ENCODE assay signal across 15 mouse cellular contexts in genomic region chr6:91278302-91278701, GRCm38 (mm10).
DNase-seq lines count a peak whose midpoint lies in the region; ATAC-seq and TF ChIP-seq lines count a peak whose summit lies in the region.
"Had no signal": no experiment of that assay in that cellular context is flagged by ENCODE, and none has a peak within 500 bp of the region (broad histone marks: within the 10 kb centered on the region; RNA-seq: fewer than 3 reads in every experiment).

No protein-coding gene starts in this region.

- H3K27me3 ChIP-seq in hindbrain, embryonic 10.5 days (ENCODE audit: insufficient read depth, poor library complexity, severe bottlenecking), result peaks cover 35% of the 10 kb centered on the region
- H3K27me3 ChIP-seq in hindbrain, embryonic 12.5 days, result peaks cover 20% of the 10 kb centered on the region
- no peaks in the 10 kb centered on the region for H3K27me3 ChIP-seq in MEL (ENCODE audit: control insufficient read depth in 1 of 2, insufficient read depth in 2 of 2, low read length in 2 of 2)

- WGBS in hindbrain, embryonic 10.5 days, result 30% methylated on average over 1 of the region's 1 CpGs
- 17% methylated on average over 1 of the region's 1 CpGs for WGBS in hindbrain, embryonic 12.5 days
- WGBS in lung, adult 2 months, result 56% methylated on average over 1 of the region's 1 CpGs

- H3K27ac ChIP-seq in hindbrain, embryonic 10.5 days, result peak overlapping the region; percentile 59; the same call in 1 of the 2 replicates
- no peak overlapping the region for H3K27ac ChIP-seq in hindbrain, embryonic 12.5 days
- H3K27ac ChIP-seq in MEL (ENCODE audit: control insufficient read depth, low read depth, low read length), result no peak overlapping the region
- H3K27ac ChIP-seq: embryonic facial prominence, embryonic 15.5 days; heart, embryonic 13.5 days; hindbrain, embryonic 14.5 days; intestine, embryonic 15.5 days had no signal

- no peaks in the 10 kb centered on the region for H3K9me3 ChIP-seq in hindbrain, embryonic 10.5 days
- no peaks in the 10 kb centered on the region for H3K9me3 ChIP-seq in hindbrain, embryonic 12.5 days (replicated peaks)
- H3K9me3 ChIP-seq in MEL (replicated peaks; ENCODE audit: insufficient read depth, low read length), result no peaks in the 10 kb centered on the region
- H3K9me3 ChIP-seq: embryonic facial prominence, embryonic 15.5 days; G1E; heart, embryonic 13.5 days; intestine, embryonic 15.5 days had no signal

- H3K9ac ChIP-seq in hindbrain, embryonic 12.5 days, result no peak overlapping the region
- H3K9ac ChIP-seq in MEL (ENCODE audit: control insufficient read depth, low read depth, low read length, poor library complexity, severe bottlenecking), result no peak overlapping the region
- H3K9ac ChIP-seq: embryonic facial prominence, embryonic 15.5 days; heart, embryonic 13.5 days; hindbrain, embryonic 14.5 days; intestine, embryonic 15.5 days had no signal

- peaks cover 34% of the 10 kb centered on the region for H3K4me1 ChIP-seq in hindbrain, embryonic 10.5 days (replicated peaks)
- H3K4me1 ChIP-seq in hindbrain, embryonic 12.5 days, result peaks cover 8% of the 10 kb centered on the region; the same call in 1 of the 2 replicates
- peaks cover 2 to 8% of the 10 kb centered on the region in 2 experiments; a peak in 2 of 4 replicates for H3K4me1 ChIP-seq in MEL (ENCODE audit: control insufficient read depth in 1 of 2, insufficient read depth in 2 of 2, low read length in 2 of 2)
- no peaks in the 10 kb centered on the region for H3K4me1 ChIP-seq in lung, adult 2 months (ENCODE audit: control insufficient read depth, insufficient read depth, low read length)
- H3K4me1 ChIP-seq: embryonic facial prominence, embryonic 15.5 days; heart, embryonic 13.5 days; intestine, embryonic 15.5 days had no signal

- peak in 1 of 2 experiments; percentile 26; a peak in 1 of 4 replicates for TF ChIP-seq EP300 in MEL (IDR thresholded peaks at IDR 0.05; ENCODE audit: low read depth in 1 of 2, low read length in 2 of 2)

- TF ChIP-seq CTCF in MEL (IDR thresholded peaks at IDR 0.05 in 2 of 3, conservative IDR thresholded peaks at IDR 0.05 in 1 of 3; ENCODE audit: control insufficient read depth in 1 of 3, insufficient read depth in 1 of 3, low read depth in 2 of 3, low read length in 3 of 3, poor library complexity in 1 of 3, severe bottlenecking in 1 of 3), result no peak
- no peak for TF ChIP-seq CTCF in lung, adult 2 months (IDR thresholded peaks at IDR 0.05; ENCODE audit: insufficient read depth, low read length)

- no peak for TF ChIP-seq POLR2A in MEL (IDR thresholded peaks at IDR 0.05; ENCODE audit: control insufficient read depth in 1 of 2, insufficient read depth in 1 of 2, low read depth in 1 of 2, low read length in 2 of 2, poor library complexity in 1 of 2)
- TF ChIP-seq POLR2A in lung, adult 2 months (IDR thresholded peaks at IDR 0.05; ENCODE audit: borderline replicate concordance, extremely low read depth, low read depth, low read length), result no peak

- no peaks in the 10 kb centered on the region for H3K36me3 ChIP-seq in hindbrain, embryonic 10.5 days
- no peaks in the 10 kb centered on the region for H3K36me3 ChIP-seq in hindbrain, embryonic 12.5 days
- H3K36me3 ChIP-seq in MEL (ENCODE audit: control insufficient read depth in 1 of 2, insufficient read depth in 2 of 2, low read length in 2 of 2), result no peaks in the 10 kb centered on the region; a peak in 1 of 4 replicates
- H3K36me3 ChIP-seq: G1E; intestine, embryonic 15.5 days had no signal

- no peak for TF ChIP-seq RAD21 in MEL (IDR thresholded peaks at IDR 0.05; ENCODE audit: low read depth, low read length)

- no peaks in the 10 kb centered on the region for H3K79me2 ChIP-seq in MEL (ENCODE audit: control insufficient read depth, insufficient read depth, low read length, poor library complexity)

- H3K4me3 ChIP-seq in hindbrain, embryonic 10.5 days, result no peak overlapping the region
- no peak overlapping the region for H3K4me3 ChIP-seq in hindbrain, embryonic 12.5 days
- H3K4me3 ChIP-seq in MEL (ENCODE audit: control insufficient read depth in 1 of 2, insufficient read depth in 1 of 2, low read depth in 2 of 2, low read length in 2 of 2), result no peak overlapping the region
- no peak overlapping the region for H3K4me3 ChIP-seq in lung, adult 2 months (replicated peaks; ENCODE audit: extremely low read depth, low read depth, low read length)
- H3K4me3 ChIP-seq: embryonic facial prominence, embryonic 15.5 days; erythroblast, embryonic 14.5 days; heart, embryonic 13.5 days; intestine, embryonic 15.5 days had no signal

- ATAC-seq in hindbrain, embryonic 12.5 days (ENCODE audit: low FRiP score), result no peak
- ATAC-seq: CD4-positive, CD25-positive, alpha-beta regulatory T cell, adult 4 months had no signal

- no peak for DNase-seq in hindbrain, embryonic 10.5 days (ENCODE audit: low spot score)
- DNase-seq in MEL (ENCODE audit: low read depth, low spot score), result peak; percentile 20
- DNase-seq in brain, adult 2 months (ENCODE audit: low read depth, low spot score), result peak; percentile 58
- peak; percentile 45 for DNase-seq in retina, embryonic 14.5 days (ENCODE audit: low spot score)
- DNase-seq in left cerebral cortex, adult 8-10 months (ENCODE audit: low spot score in 2 of 2), result no peak
- no peak for DNase-seq in lung, adult 2 months
- DNase-seq: heart, adult 11 months had no signal

- H3K4me2 ChIP-seq in hindbrain, embryonic 12.5 days (replicated peaks), result no peak overlapping the region
- H3K4me2 ChIP-seq: embryonic facial prominence, embryonic 15.5 days; heart, embryonic 13.5 days; hindbrain, embryonic 14.5 days; intestine, embryonic 15.5 days had no signal

TF ChIP-seq in MEL, 35 proteins besides CTCF, POLR2A, EP300 and RAD21:
- TF ChIP-seq CHD1 (IDR thresholded peaks at IDR 0.05; ENCODE audit: low read depth, low read length) (no peak), ZNF384 (IDR thresholded peaks at IDR 0.05; ENCODE audit: low read depth, low read length) (no peak), MXI1 (IDR thresholded peaks at IDR 0.05; ENCODE audit: low read depth, low read length) (no peak), ZC3H11A (IDR thresholded peaks at IDR 0.05; ENCODE audit: low read depth, low read length) (no peak), GATA1 (IDR thresholded peaks at IDR 0.05; ENCODE audit: low read depth, low read length) (no peak), RCOR1 (IDR thresholded peaks at IDR 0.05; ENCODE audit: low read depth, low read length) (no peak), USF1 (IDR thresholded peaks at IDR 0.05; ENCODE audit: low read depth, low read length) (no peak), TAL1 (IDR thresholded peaks at IDR 0.05; ENCODE audit: low read length) (peak; percentile 23; the same call in 1 of the 2 replicates), MEF2A (IDR thresholded peaks at IDR 0.05; ENCODE audit: extremely low read depth, insufficient replicate concordance, low read depth, low read length, poor library complexity, severe bottlenecking) (no peak), ETS1 (IDR thresholded peaks at IDR 0.05; ENCODE audit: low read depth, low read length) (peak; percentile 47), NRF1 (IDR thresholded peaks at IDR 0.05; ENCODE audit: insufficient read depth, low read depth, low read length, poor library complexity, severe bottlenecking) (no peak), MAZ (IDR thresholded peaks at IDR 0.05; ENCODE audit: low read depth, low read length) (no peak), POLR2AphosphoS2 (IDR thresholded peaks at IDR 0.05; ENCODE audit: low read length) (no peak), E2F4 (IDR thresholded peaks at IDR 0.05; ENCODE audit: borderline replicate concordance, low read depth, low read length) (no peak), TBP (IDR thresholded peaks at IDR 0.05; ENCODE audit: low read depth, low read length) (no peak), ZKSCAN1 (IDR thresholded peaks at IDR 0.05; ENCODE audit: low read depth, low read length) (no peak), ELF1 (IDR thresholded peaks at IDR 0.05; ENCODE audit: low read depth, low read length) (no peak), BHLHE40 (IDR thresholded peaks at IDR 0.05; ENCODE audit: borderline replicate concordance, low read depth, low read length) (no peak)
TF ChIP-seq in MEL: peak in this region for 2.

Comparison
In these comparisons a context has a peak if more than half of its experiments do, and no peak if none do; other contexts are left out.
1. DNase-seq: peak in MEL (single experiment), brain, adult 2 months (single experiment) and retina, embryonic 14.5 days (single experiment); none in hindbrain, embryonic 10.5 days (single experiment), left cerebral cortex, adult 8-10 months (0 of 2) and lung, adult 2 months (single experiment).